Mouse (Mus musculus): ENCODE data around the gene Rhot2.

GRCm38 (mm10) chr17:25839455-25840235 is 5.0 kb downstream of the Rhot2 start:
- TF ChIP-seq CTCF (IDR thresholded peaks at IDR 0.05; ENCODE audit: extremely low read depth, insufficient read length, insufficient replicate concordance, low read depth, low read length) (no peak), POLR2A (IDR thresholded peaks at IDR 0.05; ENCODE audit: low read depth, low read length) (no peak)

All from small intestine, adult 2 months (tissue).